Mouse (Mus musculus) adrenal gland, adult 8-10 months (tissue): ENCODE measurements around the gene Pkmyt1. TPM values are rescaled to one million over a fixed set of nuclear protein-coding genes. Genes with fewer than 3 reads are reported as not detected.

Source experiments
- DNase-seq: peaks from one replicate; pipeline ENCODE4 v3.0.0; 2022
- total RNA-seq, 4 experiments: library from RNA; stranded (reverse); gene quantifications; 2 replicates each; pipeline ENCODE4 v1.2.4; 2022

Pkmyt1 gene
- total RNA-seq, 4 experiments from 2014 or later, result 1.7 to 6.2 (median 3.6) TPM

- DNase-seq, result no peak
Observed at GRCm38 (mm10) chr17:23722376-23723125, 3.6 kb upstream of the Pkmyt1 start, which contains the start of gene 1520401A03Rik. TSS of gene 1520401A03Rik (minus strand) at chr17:23722783.

- no peak for DNase-seq
Observed at GRCm38 (mm10) chr17:23725477-23725876, 659 bp upstream of the Pkmyt1 start.

- DNase-seq, result peak; percentile 63
Observed at GRCm38 (mm10) chr17:23726758-23727142, 614 bp downstream of the Pkmyt1 start.

GRCm38 (mm10) chr17:23730441-23730840, 4.3 kb downstream of the Pkmyt1 start:
- no peak for DNase-seq

- no peak for DNase-seq
Observed at GRCm38 (mm10) chr17:23734341-23734740, 8.2 kb downstream of the Pkmyt1 start.

- DNase-seq, result no peak
Observed at GRCm38 (mm10) chr17:23737493-23738445, 11.6 kb downstream of the Pkmyt1 start.

- no peak for DNase-seq
Observed at GRCm38 (mm10) chr17:23738836-23739201, 12.7 kb downstream of the Pkmyt1 start.

- no peak for DNase-seq
Observed at GRCm38 (mm10) chr17:23739202-23740135, 13.3 kb downstream of the Pkmyt1 start.

GRCm38 (mm10) chr17:23740136-23740584, 14.0 kb downstream of the Pkmyt1 start:
- peak; percentile 90 for DNase-seq

GRCm38 (mm10) chr17:23740598-23741021, 14.5 kb downstream of the Pkmyt1 start, which contains the start of gene Paqr4:
TSS of gene Paqr4 (minus strand) at chr17:23740867.
- DNase-seq, result no peak

- DNase-seq, result no peak
Observed at GRCm38 (mm10) chr17:23741359-23742209, 15.4 kb downstream of the Pkmyt1 start.

GRCm38 (mm10) chr17:23742210-23742793, 16.2 kb downstream of the Pkmyt1 start:
- no peak for DNase-seq

- DNase-seq, result no peak
Observed at GRCm38 (mm10) chr17:23742941-23743340, 16.8 kb downstream of the Pkmyt1 start.

GRCm38 (mm10) chr17:23744076-23744475, 17.9 kb downstream of the Pkmyt1 start:
- DNase-seq, result no peak

- DNase-seq, result no peak
Observed at GRCm38 (mm10) chr17:23744651-23745050, 18.5 kb downstream of the Pkmyt1 start.

GRCm38 (mm10) chr17:23745301-23746251, 19.4 kb downstream of the Pkmyt1 start, which contains the start of gene Kremen2:
TSS of gene Kremen2 (minus strand) at chr17:23745833.
- no peak for DNase-seq

- no peak for DNase-seq
Observed at GRCm38 (mm10) chr17:23746311-23746710, 20.2 kb downstream of the Pkmyt1 start.

- no peak for DNase-seq
Observed at GRCm38 (mm10) chr17:23746767-23747166, 20.6 kb downstream of the Pkmyt1 start.

GRCm38 (mm10) chr17:23747471-23747870, 21.3 kb downstream of the Pkmyt1 start:
- DNase-seq, result no peak
